Mouse (Mus musculus): Measurements from ENCODE around the gene Egflam. TPM values are rescaled to one million over a fixed set of nuclear protein-coding genes. Genes with fewer than 3 reads are reported as not detected.
A peak's percentile ranks its signal among the peaks of the same experiment; 100 is the strongest.

Egflam gene
- polyA plus RNA-seq, 2 experiments from 2014 or later, result 0.09 TPM; not detected in 1

- ATAC-seq, result no peak
Observed at GRCm38 (mm10) chr15:7290003-7290402, 108.2 kb downstream of the Egflam start.

GRCm38 (mm10) chr15:7289516-7289915, 108.7 kb downstream of the Egflam start:
- no peak for ATAC-seq

GRCm38 (mm10) chr15:7288841-7289424, 109.3 kb downstream of the Egflam start:
- no peak for ATAC-seq

GRCm38 (mm10) chr15:7287911-7288310, 110.3 kb downstream of the Egflam start:
- no peak for ATAC-seq

GRCm38 (mm10) chr15:7281579-7281978, 116.6 kb downstream of the Egflam start:
- ATAC-seq, result no peak

GRCm38 (mm10) chr15:7263822-7264221, 134.4 kb downstream of the Egflam start:
- peak; percentile 43 for ATAC-seq

- ATAC-seq, result no peak
Observed at GRCm38 (mm10) chr15:7263339-7263738, 134.9 kb downstream of the Egflam start.

- ATAC-seq, result no peak
Observed at GRCm38 (mm10) chr15:7261371-7261770, 136.8 kb downstream of the Egflam start.

GRCm38 (mm10) chr15:7256577-7256976, 141.6 kb downstream of the Egflam start:
- no peak for ATAC-seq

GRCm38 (mm10) chr15:7253326-7253725, 144.9 kb downstream of the Egflam start:
- ATAC-seq, result no peak

- no peak for ATAC-seq
Observed at GRCm38 (mm10) chr15:7252106-7252636, 146.0 kb downstream of the Egflam start.

GRCm38 (mm10) chr15:7251042-7251441, 147.2 kb downstream of the Egflam start:
- ATAC-seq, result no peak

GRCm38 (mm10) chr15:7249216-7249615, 149.0 kb downstream of the Egflam start:
- no peak for ATAC-seq

GRCm38 (mm10) chr15:7247321-7247720, 150.9 kb downstream of the Egflam start:
- no peak for ATAC-seq

GRCm38 (mm10) chr15:7242161-7242850, 155.9 kb downstream of the Egflam start:
- no peak for ATAC-seq

- no peak for ATAC-seq
Observed at GRCm38 (mm10) chr15:7240950-7241349, 157.2 kb downstream of the Egflam start.

- ATAC-seq, result no peak
Observed at GRCm38 (mm10) chr15:7239904-7240303, 158.3 kb downstream of the Egflam start.

- no peak for ATAC-seq
Observed at GRCm38 (mm10) chr15:7233393-7234090, 164.7 kb downstream of the Egflam start.

GRCm38 (mm10) chr15:7226225-7226624, 172.0 kb downstream of the Egflam start:
- ATAC-seq, result no peak

GRCm38 (mm10) chr15:7224151-7224775, 173.9 kb downstream of the Egflam start:
- no peak for ATAC-seq

GRCm38 (mm10) chr15:7222809-7223208, 175.4 kb downstream of the Egflam start:
- no peak for ATAC-seq

- ATAC-seq, result no peak
Observed at GRCm38 (mm10) chr15:7217273-7217598, 181.0 kb downstream of the Egflam start.

- ATAC-seq, result no peak
Observed at GRCm38 (mm10) chr15:7216581-7217272, 181.5 kb downstream of the Egflam start.

All from activated CD4-positive, CD25-positive, alpha-beta regulatory T cell, adult 4 months (primary cell).